Mouse (Mus musculus): ENCODE measurements around the gene Map4k4. TPM values are rescaled to one million over a fixed set of nuclear protein-coding genes. Genes with fewer than 3 reads are reported as not detected.

The Map4k4 gene
- total RNA-seq, 2 experiments from 2014 or later = 200 to 208 TPM

GRCm38 (mm10) chr1:39961113-39961512 is 60.4 kb downstream of the Map4k4 start:
- DNase-seq (ENCODE audit: low spot score in 2 of 2) = no peak

- DNase-seq (ENCODE audit: low spot score in 2 of 2) = no peak
Measured at GRCm38 (mm10) chr1:39962321-39962720, 61.6 kb downstream of the Map4k4 start.

GRCm38 (mm10) chr1:39962840-39963239 is 62.1 kb downstream of the Map4k4 start:
- DNase-seq (ENCODE audit: low spot score in 2 of 2) = no peak

DNA sequence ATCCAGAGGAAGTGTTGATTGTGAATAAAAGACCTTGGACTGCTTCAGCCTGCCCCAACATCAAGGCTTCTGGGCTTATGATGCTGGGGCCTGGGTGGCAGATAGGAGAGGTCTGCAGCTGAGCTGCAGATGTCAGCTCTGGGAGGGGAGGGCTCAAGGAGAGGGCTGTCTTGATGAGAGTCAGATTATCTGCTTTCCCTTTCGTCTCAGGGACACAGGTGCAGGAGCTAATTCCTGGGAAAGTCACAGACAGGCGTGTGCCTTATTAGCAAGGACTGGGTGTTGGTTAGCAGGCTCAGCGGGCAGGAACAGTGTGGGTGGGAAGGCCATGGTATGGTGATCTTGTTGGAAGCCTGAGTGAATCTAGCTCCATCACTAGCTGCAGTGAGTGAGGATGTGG is 63.1 kb downstream of the Map4k4 start:
- DNase-seq (ENCODE audit: low spot score in 2 of 2) = no peak

- no peak for DNase-seq (ENCODE audit: low spot score in 2 of 2)
Measured at GRCm38 (mm10) chr1:39964427-39964826, 63.7 kb downstream of the Map4k4 start.

DNA sequence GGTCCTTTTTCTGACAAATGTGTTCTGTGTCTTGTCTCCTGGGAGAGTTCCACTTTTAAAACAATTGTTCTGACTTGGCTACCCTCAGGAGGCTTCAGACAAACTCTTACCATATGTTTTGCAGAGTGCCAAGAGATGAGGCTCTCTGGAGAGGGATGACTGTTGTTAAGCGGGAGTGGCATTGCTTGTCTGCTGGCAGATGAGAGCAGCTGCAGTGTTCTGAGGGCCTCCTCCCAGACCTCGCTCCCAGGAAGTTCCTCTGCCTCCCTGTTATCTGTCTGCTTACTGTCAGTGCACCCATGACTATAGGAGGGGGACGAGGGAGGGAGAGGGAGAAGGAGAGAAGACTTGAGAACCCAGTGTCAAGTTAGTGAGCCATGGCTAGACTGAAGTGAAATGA is 64.7 kb downstream of the Map4k4 start:
- DNase-seq (ENCODE audit: low spot score in 2 of 2) = no peak

DNA sequence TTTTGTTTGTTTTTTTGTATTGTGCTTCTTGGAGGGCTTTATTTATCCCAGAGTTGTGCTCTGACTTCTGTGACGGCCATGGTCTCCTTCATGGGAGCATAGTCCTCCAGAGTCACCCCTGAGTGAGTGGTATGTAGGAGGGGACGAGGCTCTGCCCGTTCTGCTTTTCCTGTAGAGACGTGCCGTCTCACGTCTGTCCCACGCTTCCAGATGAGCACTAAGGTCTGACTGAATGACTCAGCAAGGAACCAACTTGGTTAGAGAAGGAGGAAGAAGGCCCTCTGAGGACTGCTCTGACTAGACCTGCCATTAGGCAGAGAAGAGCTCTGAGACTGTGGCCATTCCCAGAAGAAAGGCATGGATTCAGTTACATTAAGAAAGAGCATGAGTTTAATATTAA is 68.3 kb downstream of the Map4k4 start:
- DNase-seq (ENCODE audit: low spot score in 2 of 2) = no peak

GRCm38 (mm10) chr1:39969771-39970406 is 69.2 kb downstream of the Map4k4 start:
- no peak for DNase-seq (ENCODE audit: low spot score in 2 of 2)

DNA sequence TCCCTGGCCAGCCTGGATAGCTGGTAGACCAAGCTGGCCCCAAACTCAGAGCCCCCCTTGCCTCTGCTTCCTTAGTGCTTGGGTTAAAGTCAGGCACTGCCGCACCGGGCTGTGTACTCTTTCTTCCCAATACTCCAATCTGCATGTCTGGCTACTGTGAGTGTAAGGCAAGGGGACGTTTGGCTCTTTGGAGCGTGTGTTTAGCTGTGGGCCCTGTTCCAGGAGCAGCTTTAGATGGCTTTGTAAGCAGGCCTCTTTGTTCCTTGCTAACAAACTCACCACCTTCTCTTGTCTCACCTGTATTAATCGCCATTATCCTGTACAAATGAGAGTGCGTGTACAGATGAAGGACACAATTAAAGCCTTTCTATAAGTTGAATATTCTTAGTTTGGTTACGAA is 71.7 kb downstream of the Map4k4 start:
- no peak for DNase-seq (ENCODE audit: low spot score in 2 of 2)

- no peak for DNase-seq (ENCODE audit: low spot score in 2 of 2)
Measured at GRCm38 (mm10) chr1:39973911-39974310, 73.2 kb downstream of the Map4k4 start.

DNA sequence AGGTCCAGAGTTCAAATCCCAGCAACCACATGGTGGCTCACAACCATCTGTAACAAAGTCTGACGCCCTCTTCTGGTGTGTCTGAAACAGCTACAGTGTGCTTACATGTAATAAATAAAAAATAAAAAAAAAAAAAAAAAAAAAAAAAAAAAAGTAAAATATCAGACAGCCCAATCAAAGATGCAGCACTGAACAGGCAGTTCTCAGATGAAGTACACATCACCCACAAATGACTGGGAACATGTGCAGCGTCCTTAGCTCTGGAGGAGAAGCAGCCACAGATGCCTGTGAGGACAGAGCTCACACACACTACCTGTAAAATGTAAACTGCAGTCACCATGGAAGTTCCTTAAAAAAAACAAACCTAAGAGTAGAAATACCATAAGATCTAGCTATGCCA is 74.3 kb downstream of the Map4k4 start:
- no peak for DNase-seq (ENCODE audit: low spot score in 2 of 2)

DNA sequence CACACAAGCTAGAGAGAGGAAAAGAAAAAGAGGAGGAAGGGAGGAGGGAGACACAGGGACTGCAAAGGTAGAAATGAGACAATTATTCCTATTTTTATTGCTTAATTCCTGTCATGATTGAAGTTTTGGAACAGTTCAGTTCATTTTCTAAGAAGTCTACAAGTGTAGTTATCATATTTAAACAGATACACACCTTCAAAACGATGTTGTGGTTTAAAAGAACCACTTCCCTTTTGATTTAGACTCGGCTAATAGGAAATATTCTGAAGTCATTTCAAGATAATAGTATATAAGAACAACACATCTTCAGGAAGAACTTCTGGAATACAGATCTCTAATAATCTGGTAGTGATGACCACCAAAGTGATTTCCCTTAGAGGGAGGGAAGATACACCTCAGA is 75.4 kb downstream of the Map4k4 start:
- DNase-seq (ENCODE audit: low spot score in 2 of 2) = no peak

GRCm38 (mm10) chr1:39976847-39977744 is 76.4 kb downstream of the Map4k4 start:
- DNase-seq (ENCODE audit: low spot score in 2 of 2) = no peak

DNA sequence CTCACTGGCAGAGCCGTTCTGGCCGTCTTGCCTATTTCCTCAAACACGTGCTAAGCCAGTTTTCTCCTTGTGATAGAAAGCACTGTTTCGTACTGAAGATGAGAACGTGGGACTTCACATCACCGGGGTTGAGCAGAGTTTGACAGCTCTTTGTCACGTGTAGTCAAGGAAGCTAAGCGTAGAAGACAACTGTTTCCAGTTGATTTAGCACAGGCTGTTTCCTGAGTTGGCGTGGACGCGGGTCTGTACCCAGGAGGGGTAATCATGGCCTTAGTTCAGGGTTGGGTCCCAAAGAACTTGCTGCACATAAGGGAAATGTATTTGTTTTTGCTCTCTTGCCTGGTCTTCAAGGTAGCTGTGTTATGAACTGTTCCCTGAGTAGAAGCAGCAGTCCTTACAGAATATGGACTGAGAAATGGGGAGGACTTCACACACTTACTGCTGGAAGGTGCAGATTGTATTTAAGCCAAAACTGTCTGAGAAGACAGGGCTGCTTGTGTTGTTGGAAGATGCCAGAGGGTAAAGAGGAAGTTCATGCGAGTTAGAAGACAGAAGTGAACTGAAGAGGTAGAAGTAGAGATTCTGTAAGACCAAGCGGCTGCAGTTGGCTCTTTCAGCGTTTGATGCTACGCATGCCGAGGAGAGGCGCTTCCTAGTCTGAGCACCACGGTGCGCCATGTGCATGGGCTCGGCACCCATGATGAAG is 78.2 kb downstream of the Map4k4 start:
- DNase-seq (ENCODE audit: low spot score in 2 of 2) = no peak

GRCm38 (mm10) chr1:39980314-39981290 is 79.9 kb downstream of the Map4k4 start:
- no peak for DNase-seq (ENCODE audit: low spot score in 2 of 2)

DNA sequence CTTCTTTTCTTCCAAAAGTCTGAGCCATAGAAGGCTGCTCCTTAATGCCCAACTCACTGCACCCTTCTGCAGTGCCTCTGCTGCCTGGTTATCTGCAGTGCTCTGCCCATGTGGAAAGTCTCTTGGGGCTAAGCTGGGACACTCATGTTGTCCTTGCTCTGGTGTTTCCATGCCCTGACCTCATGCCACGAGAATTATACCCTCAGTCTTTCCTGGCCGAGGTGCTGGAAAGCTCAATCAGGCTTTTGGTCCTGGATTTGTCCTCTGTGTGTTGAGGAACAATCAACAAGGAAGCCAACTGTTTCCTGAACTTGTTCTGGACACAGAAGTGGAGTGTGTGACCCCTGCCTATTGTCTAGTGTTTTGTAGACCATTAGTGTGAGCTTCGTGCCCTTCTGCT is 81.3 kb downstream of the Map4k4 start:
- no peak for DNase-seq (ENCODE audit: low spot score in 2 of 2)

DNA sequence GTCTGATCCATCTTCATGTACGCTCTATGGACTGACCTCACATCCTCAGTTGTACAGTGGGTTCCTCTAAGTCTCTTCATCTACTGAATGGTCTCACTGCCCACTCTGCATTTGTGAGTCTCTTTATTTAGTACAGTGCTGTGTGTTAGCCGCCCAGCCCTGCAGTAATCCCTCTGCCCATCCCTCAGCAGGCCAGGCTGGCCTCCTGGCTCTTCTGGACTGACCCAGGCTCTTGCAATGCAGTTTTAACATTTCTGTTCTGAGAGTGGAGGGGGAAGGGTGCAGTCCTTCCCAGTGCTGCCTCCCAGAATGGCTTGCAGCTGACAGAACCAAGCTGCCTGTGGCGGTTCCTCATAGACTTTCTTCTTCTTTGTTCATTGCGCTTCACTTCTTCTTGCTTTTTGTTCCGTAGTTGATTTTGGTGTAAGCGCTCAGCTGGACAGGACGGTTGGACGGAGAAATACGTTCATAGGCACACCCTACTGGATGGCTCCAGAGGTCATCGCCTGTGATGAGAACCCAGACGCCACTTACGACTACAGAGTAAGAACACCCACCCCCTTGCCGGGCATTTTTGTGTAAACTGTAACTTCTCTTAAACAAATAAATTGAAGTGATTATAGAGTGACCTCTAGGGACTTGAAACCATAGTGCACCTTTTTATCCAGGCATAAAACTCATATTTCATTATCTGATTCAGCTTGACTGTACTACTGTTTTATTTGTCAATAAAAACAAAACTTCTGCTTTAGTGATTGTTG is 82.2 kb downstream of the Map4k4 start:
- no peak for DNase-seq (ENCODE audit: low spot score in 2 of 2)

- DNase-seq (ENCODE audit: low spot score in 2 of 2) = no peak
Measured at GRCm38 (mm10) chr1:39984331-39984730, 83.6 kb downstream of the Map4k4 start.

GRCm38 (mm10) chr1:39986820-39987219 is 86.1 kb downstream of the Map4k4 start:
- no peak for DNase-seq (ENCODE audit: low spot score in 2 of 2)

- no peak for DNase-seq (ENCODE audit: low spot score in 2 of 2)
Measured at GRCm38 (mm10) chr1:39988841-39989240, 88.1 kb downstream of the Map4k4 start.

All from adrenal gland, postnatal 4 days (tissue).